Mouse (Mus musculus): ENCODE measurements around the gene Dync1i2.

DNA sequence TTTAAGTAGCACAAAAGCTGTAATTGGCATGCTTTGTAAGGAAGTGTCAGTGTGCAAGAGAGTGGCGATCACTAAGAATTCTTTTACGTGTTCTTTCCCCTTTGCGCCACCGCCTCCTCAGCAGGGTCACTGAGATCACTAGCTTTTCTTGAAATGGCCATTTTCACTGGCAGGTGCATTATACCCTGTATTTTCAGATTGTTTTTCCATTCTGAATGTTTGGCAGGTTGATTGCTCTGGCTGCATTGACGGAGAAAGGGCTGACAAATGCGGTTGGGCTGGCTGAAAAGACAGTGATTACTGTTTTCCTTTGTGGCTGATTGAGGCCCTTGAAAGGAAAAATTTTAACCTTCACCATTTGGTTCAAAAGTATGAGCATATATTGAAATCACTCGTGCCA, 33.3 kb downstream of the Dync1i2 start:
- no peak for TF ChIP-seq CTCF (IDR thresholded peaks at IDR 0.05)
- TF ChIP-seq POLR2A (IDR thresholded peaks at IDR 0.05; ENCODE audit: insufficient read depth, low read depth, low read length), result no peak
